Mouse (Mus musculus) midbrain, embryonic 13.5 days (tissue): ENCODE measurements at regions not wholly inside any gene's neighbourhood (a gene's known extent, or its start where the extent isn't known, plus 50 kb on each side); places are given as distances from the start of the nearest gene placed in this dataset.

Experiments
- ATAC-seq: fragments of 200-750 bp; cut with Nextera tagmentation; 2 replicates; pipeline ENCODE4 v1.8.0; 2017; ENCODE audit warnings: mild to moderate bottlenecking, moderate TSS enrichment, moderate library complexity
- H3K27ac ChIP-seq: fragments of 300-500 bp; sonication (generic); 2 replicates; pipeline ENCODE4 v1.5.1; 2015; ENCODE audit warnings: inconsistent platforms, mild to moderate bottlenecking, moderate library complexity
- H3K27me3 ChIP-seq: fragments of 300-500 bp; sonication (generic); 2 replicates; pipeline ENCODE4 v1.6.1; 2015; ENCODE audit warnings: mild to moderate bottlenecking, inconsistent platforms
- H3K36me3 ChIP-seq: fragments of 300-500 bp; sonication (generic); 2 replicates; pipeline ENCODE4 v1.6.1; 2015; ENCODE audit warnings: mild to moderate bottlenecking, inconsistent platforms
- H3K4me1 ChIP-seq: fragments of 300-500 bp; sonication (generic); replicated peaks from 2 replicates; pipeline ENCODE4 v1.6.1; 2015; ENCODE audit warnings: inconsistent platforms
- H3K4me2 ChIP-seq: fragments of 300-500 bp; sonication (generic); replicated peaks from 2 replicates; pipeline ENCODE4 v1.6.1; 2015; ENCODE audit warnings: moderate library complexity, mild to moderate bottlenecking, inconsistent platforms
- H3K4me3 ChIP-seq: fragments of 300-500 bp; sonication (generic); replicated peaks from 2 replicates; pipeline ENCODE4 v1.5.1; 2015; ENCODE audit warnings: mild to moderate bottlenecking, inconsistent platforms
- H3K9ac ChIP-seq: fragments of 300-500 bp; sonication (generic); replicated peaks from 2 replicates; pipeline ENCODE4 v1.6.1; 2015; ENCODE audit warnings: mild to moderate bottlenecking, inconsistent platforms
- H3K9me3 ChIP-seq: fragments of 300-500 bp; sonication (generic); 2 replicates; pipeline ENCODE4 v1.6.1; 2016; ENCODE audit warnings: mild to moderate bottlenecking, inconsistent platforms
- WGBS: fragments of 180-500 bp; shearing (Covaris S2); methylation state at CpG from one replicate; pipeline ENCODE4 v1.1.7; 2015; 5-methylcytosine and 5-hydroxymethylcytosine counted together

- Histone ChIP-seq H3K27me3 (no peaks in the 10 kb centered on the region), H3K9ac (no peak overlapping the region), H3K4me3 (no peak overlapping the region), H3K4me1 (no peaks in the 10 kb centered on the region), H3K4me2 (no peak overlapping the region), H3K27ac (no peak overlapping the region), H3K36me3 (no peaks in the 10 kb centered on the region), H3K9me3 (no peaks in the 10 kb centered on the region)
- ATAC-seq = 0 out of 2 replicates have a peak, but pooled peaks have one; percentile 27
- WGBS = 77% methylated on average over 2 of the region's 2 CpGs
These were observed 882.8 kb downstream of the Tecrl start for GRCm38 (mm10) chr5:82472146-82472545.

GRCm38 (mm10) chr5:82464272-82464671, 890.7 kb downstream of the Tecrl start:
- Histone ChIP-seq H3K27ac (no peak overlapping the region), H3K4me2 (no peak overlapping the region), H3K9me3 (no peaks in the 10 kb centered on the region), H3K27me3 (no peaks in the 10 kb centered on the region), H3K4me1 (no peaks in the 10 kb centered on the region), H3K4me3 (no peak overlapping the region), H3K36me3 (no peaks in the 10 kb centered on the region), H3K9ac (no peak overlapping the region)
- 97% methylated on average over 2 of the region's 2 CpGs for WGBS
- ATAC-seq = no peak

GRCm38 (mm10) chr5:82441288-82441687, 913.7 kb downstream of the Tecrl start:
- H3K27ac ChIP-seq = no peak overlapping the region
- WGBS = 72% methylated on average over 4 of the region's 4 CpGs
- no peaks in the 10 kb centered on the region for H3K9me3 ChIP-seq
- H3K9ac ChIP-seq = no peak overlapping the region
- no peaks in the 10 kb centered on the region for H3K4me1 ChIP-seq
- H3K27me3 ChIP-seq = no peaks in the 10 kb centered on the region
- no peaks in the 10 kb centered on the region for H3K36me3 ChIP-seq
- ATAC-seq = no peak
- no peak overlapping the region for H3K4me2 ChIP-seq
- H3K4me3 ChIP-seq = no peak overlapping the region

- Histone ChIP-seq H3K4me3 (no peak overlapping the region), H3K27me3 (no peaks in the 10 kb centered on the region), H3K4me1 (no peaks in the 10 kb centered on the region), H3K9ac (no peak overlapping the region), H3K4me2 (no peak overlapping the region), H3K36me3 (no peaks in the 10 kb centered on the region), H3K9me3 (no peaks in the 10 kb centered on the region), H3K27ac (no peak overlapping the region)
- whole genome bisulfite sequencing = 87% methylated on average over 2 of the region's 2 CpGs
- ATAC-seq = no peak
These were observed 914.9 kb downstream of the Tecrl start for GRCm38 (mm10) chr5:82440126-82440525.

- Histone ChIP-seq H3K4me1 (no peaks in the 10 kb centered on the region), H3K4me2 (no peak overlapping the region), H3K4me3 (no peak overlapping the region), H3K27ac (no peak overlapping the region), H3K27me3 (no peaks in the 10 kb centered on the region), H3K9ac (no peak overlapping the region), H3K36me3 (no peaks in the 10 kb centered on the region), H3K9me3 (no peaks in the 10 kb centered on the region)
- no peak for ATAC-seq
These were observed 934.6 kb downstream of the Tecrl start for GRCm38 (mm10) chr5:82420396-82420795.

GRCm38 (mm10) chr5:82396632-82397234, 958.3 kb downstream of the Tecrl start:
- H3K9ac ChIP-seq = no peak overlapping the region
- no peak for ATAC-seq
- H3K27ac ChIP-seq = no peak overlapping the region
- no peak overlapping the region for H3K4me3 ChIP-seq
- WGBS = 68% methylated on average over 5 of the region's 5 CpGs
- H3K27me3 ChIP-seq = no peaks in the 10 kb centered on the region
- no peak overlapping the region for H3K4me2 ChIP-seq
- no peaks in the 10 kb centered on the region for H3K9me3 ChIP-seq
- no peaks in the 10 kb centered on the region for H3K4me1 ChIP-seq
- no peaks in the 10 kb centered on the region for H3K36me3 ChIP-seq

- H3K27ac ChIP-seq = no peak overlapping the region
- no peaks in the 10 kb centered on the region for H3K36me3 ChIP-seq
- no peak overlapping the region for H3K9ac ChIP-seq
- no peaks in the 10 kb centered on the region for H3K9me3 ChIP-seq
- no peak for ATAC-seq
- no peak overlapping the region for H3K4me3 ChIP-seq
- no peak overlapping the region for H3K4me2 ChIP-seq
- no peaks in the 10 kb centered on the region for H3K4me1 ChIP-seq
- no peaks in the 10 kb centered on the region for H3K27me3 ChIP-seq
- 69% methylated on average over 3 of the region's 3 CpGs for WGBS
These were observed 993.4 kb downstream of the Tecrl start for GRCm38 (mm10) chr5:82361624-82362023.

- H3K27ac ChIP-seq = no peak overlapping the region
- no peak overlapping the region for H3K4me3 ChIP-seq
- no peak for ATAC-seq
- H3K9ac ChIP-seq = no peak overlapping the region
- H3K4me1 ChIP-seq = no peaks in the 10 kb centered on the region
- no peaks in the 10 kb centered on the region for H3K9me3 ChIP-seq
- H3K4me2 ChIP-seq = no peak overlapping the region
- H3K27me3 ChIP-seq = no peaks in the 10 kb centered on the region
- 84% methylated on average over 5 of the region's 5 CpGs for WGBS
- no peaks in the 10 kb centered on the region for H3K36me3 ChIP-seq
These were observed 998.7 kb downstream of the Tecrl start for GRCm38 (mm10) chr5:82356336-82356735.

- WGBS = 89% methylated on average over 2 of the region's 2 CpGs
- Histone ChIP-seq H3K4me1 (no peaks in the 10 kb centered on the region), H3K4me2 (no peak overlapping the region), H3K4me3 (no peak overlapping the region), H3K27ac (no peak overlapping the region), H3K9ac (no peak overlapping the region), H3K27me3 (no peaks in the 10 kb centered on the region), H3K36me3 (no peaks in the 10 kb centered on the region), H3K9me3 (no peaks in the 10 kb centered on the region)
- ATAC-seq = no peak
These were observed 1003.9 kb downstream of the Tecrl start for GRCm38 (mm10) chr5:82351089-82351488.

- no peaks in the 10 kb centered on the region for H3K36me3 ChIP-seq
- H3K27me3 ChIP-seq = no peaks in the 10 kb centered on the region
- no peak overlapping the region for H3K9ac ChIP-seq
- no peaks in the 10 kb centered on the region for H3K4me1 ChIP-seq
- H3K27ac ChIP-seq = no peak overlapping the region
- peak; percentile 79 for ATAC-seq
- H3K9me3 ChIP-seq = no peaks in the 10 kb centered on the region
- H3K4me3 ChIP-seq = no peak overlapping the region
- WGBS = 12% methylated on average over 7 of the region's 7 CpGs
- no peak overlapping the region for H3K4me2 ChIP-seq
These were observed 1008.3 kb downstream of the Tecrl start for GRCm38 (mm10) chr5:82346672-82347071.

GRCm38 (mm10) chr5:82324354-82324753, 1030.6 kb downstream of the Tecrl start:
- no peaks in the 10 kb centered on the region for H3K27me3 ChIP-seq
- no peaks in the 10 kb centered on the region for H3K36me3 ChIP-seq
- ATAC-seq = no peak
- no peaks in the 10 kb centered on the region for H3K4me1 ChIP-seq
- 84% methylated on average over 4 of the region's 4 CpGs for WGBS
- no peak overlapping the region for H3K9ac ChIP-seq
- H3K9me3 ChIP-seq = no peaks in the 10 kb centered on the region
- H3K4me3 ChIP-seq = no peak overlapping the region
- H3K27ac ChIP-seq = no peak overlapping the region
- H3K4me2 ChIP-seq = no peak overlapping the region

- Histone ChIP-seq H3K9me3 (no peaks in the 10 kb centered on the region), H3K4me3 (no peak overlapping the region), H3K4me1 (no peaks in the 10 kb centered on the region), H3K4me2 (no peak overlapping the region), H3K27me3 (no peaks in the 10 kb centered on the region), H3K9ac (no peak overlapping the region), H3K36me3 (no peaks in the 10 kb centered on the region), H3K27ac (no peak overlapping the region)
- no peak for ATAC-seq
- WGBS = 100% methylated on average over 1 of the region's 1 CpGs
These were observed 1035.2 kb downstream of the Tecrl start for GRCm38 (mm10) chr5:82319709-82320333.

- Histone ChIP-seq H3K4me3 (no peak overlapping the region), H3K9me3 (no peaks in the 10 kb centered on the region), H3K27ac (no peak overlapping the region), H3K4me2 (peak overlapping the region; percentile 29; the same call in 1 of the 2 replicates), H3K4me1 (peaks cover 5% of the 10 kb centered on the region; the same call in 1 of the 2 replicates), H3K9ac (no peak overlapping the region), H3K36me3 (no peaks in the 10 kb centered on the region), H3K27me3 (no peaks in the 10 kb centered on the region)
- WGBS = 3% methylated on average over 6 of the region's 6 CpGs
- peak; percentile 62; the same call in 1 of the 2 replicates for ATAC-seq
These were observed 1042.9 kb downstream of the Tecrl start for GRCm38 (mm10) chr5:82312054-82312453.
